Mouse (Mus musculus): ENCODE results near the gene Crlf1.

Crlf1 gene

GRCm38 (mm10) chr8:70544200-70544687, 51.3 kb downstream of the Crlf1 start:
- in situ Hi-C loops (cut with MboI; ENCODE audit: low sequenced_read_pairs) = no loop called here

GRCm38 (mm10) chr8:70546412-70546811, 53.5 kb downstream of the Crlf1 start:
- in situ Hi-C loops (cut with MboI; ENCODE audit: low sequenced_read_pairs) = no loop called here

- in situ Hi-C loops (cut with MboI; ENCODE audit: low sequenced_read_pairs) = no loop called here
These were observed 54.8 kb downstream of the Crlf1 start for GRCm38 (mm10) chr8:70547762-70548161.

- in situ Hi-C loops (cut with MboI; ENCODE audit: low sequenced_read_pairs) = no loop called here
These were observed 56.6 kb downstream of the Crlf1 start for GRCm38 (mm10) chr8:70549412-70550184.

- in situ Hi-C loops (cut with MboI; ENCODE audit: low sequenced_read_pairs) = no loop called here
These were observed 58.7 kb downstream of the Crlf1 start for GRCm38 (mm10) chr8:70551558-70552161.

GRCm38 (mm10) chr8:70552836-70553235, 59.9 kb downstream of the Crlf1 start:
- in situ Hi-C loops (cut with MboI; ENCODE audit: low sequenced_read_pairs) = no loop called here
